Mouse (Mus musculus): Measurements from ENCODE around the gene Babam2. TPM values are rescaled to one million over a fixed set of nuclear protein-coding genes. Genes with fewer than 3 reads are reported as not detected.

The Babam2 gene
- total RNA-seq, 1 experiment from 2014 or later, result 152 TPM

- no peak for DNase-seq
Observed at GRCm38 (mm10) chr5:32134051-32134732, 436.7 kb downstream of the Babam2 start.

Small RNAs within 50 kb of the gene (microRNA-seq; reads per million reads assigned to microRNA genes)
- 0 reads per million in 2 experiments for gene Mir3473e

Other genes starting within 250 kb of the Babam2 start
- 25.4 and 29.5 TPM in 2 replicates for gene Zfp512, start 245.3 kb upstream of the Babam2 start, total RNA-seq (2021)
- gene 4930548H24Rik, start 211.9 kb upstream of the Babam2 start, total RNA-seq (2021), result not detected in 2 replicates
- 20.5 and 30.4 TPM in 2 replicates for gene Gpn1, start 202.9 kb upstream of the Babam2 start, total RNA-seq (2021)
- 35.7 and 38.4 TPM in 2 replicates for gene Slc4a1ap, start 170.7 kb upstream of the Babam2 start, total RNA-seq (2021)
- gene Supt7l, start 169.9 kb upstream of the Babam2 start, total RNA-seq (2021), result 16.3 and 23.0 TPM in 2 replicates
- 408 and 439 TPM in 2 replicates for gene Mrpl33, start 100.7 kb upstream of the Babam2 start, total RNA-seq (2021)
- gene Rbks, start 57 bp upstream of the Babam2 start, total RNA-seq (2021), result 13.8 and 17.7 TPM in 2 replicates